Mouse (Mus musculus) gastrocnemius, adult 2 months (tissue): ENCODE measurements around the gene Ssh2. TPM values are rescaled to one million over a fixed set of nuclear protein-coding genes. Genes with fewer than 3 reads are reported as not detected.

ENCODE experiments used
- DNase-seq: peaks from one replicate; pipeline ENCODE4 v3.0.0; 2022
- H3K27ac ChIP-seq: fragments of 200-600 bp; 2 replicates; pipeline ENCODE4 v1.8.1; 2022; ENCODE audit warnings: mild to moderate bottlenecking
- H3K4me3 ChIP-seq: fragments of 200-600 bp; 2 replicates; pipeline ENCODE4 v1.8.1; 2022; ENCODE audit warnings: mild to moderate bottlenecking, moderate library complexity
- CTCF ChIP-seq: fragments of 200-600 bp; IDR thresholded peaks from 2 replicates; pipeline ENCODE4 v1.8.1; 2022; ENCODE audit warnings: antibody characterized with exemption, mild to moderate bottlenecking, moderate library complexity
- intact Hi-C: fragments of 180-260 bp; cut with DNase I; formaldehyde crosslinking; loops from one replicate; pipeline ENCODE4 v1.15.1; 2025
- total RNA-seq, 2 experiments: library from RNA; stranded (reverse); gene quantifications; 2 replicates each; pipeline ENCODE4 v1.2.3; 2021

Gene Ssh2
- total RNA-seq, 2 experiments from 2014 or later: 40.3 to 55.3 TPM

GRCm38 (mm10) chr11:77441020-77441419, 224.9 kb downstream of the Ssh2 start:
- intact Hi-C loops: loop anchor here (5.0 kb wide), 1 partner anchor 74 kb away; no protein-coding TSS in a partner anchor
- H3K27ac ChIP-seq: peak overlapping the region; percentile 88
- no peak for DNase-seq
- H3K4me3 ChIP-seq: no peak overlapping the region
- no peak for TF ChIP-seq CTCF

DNA sequence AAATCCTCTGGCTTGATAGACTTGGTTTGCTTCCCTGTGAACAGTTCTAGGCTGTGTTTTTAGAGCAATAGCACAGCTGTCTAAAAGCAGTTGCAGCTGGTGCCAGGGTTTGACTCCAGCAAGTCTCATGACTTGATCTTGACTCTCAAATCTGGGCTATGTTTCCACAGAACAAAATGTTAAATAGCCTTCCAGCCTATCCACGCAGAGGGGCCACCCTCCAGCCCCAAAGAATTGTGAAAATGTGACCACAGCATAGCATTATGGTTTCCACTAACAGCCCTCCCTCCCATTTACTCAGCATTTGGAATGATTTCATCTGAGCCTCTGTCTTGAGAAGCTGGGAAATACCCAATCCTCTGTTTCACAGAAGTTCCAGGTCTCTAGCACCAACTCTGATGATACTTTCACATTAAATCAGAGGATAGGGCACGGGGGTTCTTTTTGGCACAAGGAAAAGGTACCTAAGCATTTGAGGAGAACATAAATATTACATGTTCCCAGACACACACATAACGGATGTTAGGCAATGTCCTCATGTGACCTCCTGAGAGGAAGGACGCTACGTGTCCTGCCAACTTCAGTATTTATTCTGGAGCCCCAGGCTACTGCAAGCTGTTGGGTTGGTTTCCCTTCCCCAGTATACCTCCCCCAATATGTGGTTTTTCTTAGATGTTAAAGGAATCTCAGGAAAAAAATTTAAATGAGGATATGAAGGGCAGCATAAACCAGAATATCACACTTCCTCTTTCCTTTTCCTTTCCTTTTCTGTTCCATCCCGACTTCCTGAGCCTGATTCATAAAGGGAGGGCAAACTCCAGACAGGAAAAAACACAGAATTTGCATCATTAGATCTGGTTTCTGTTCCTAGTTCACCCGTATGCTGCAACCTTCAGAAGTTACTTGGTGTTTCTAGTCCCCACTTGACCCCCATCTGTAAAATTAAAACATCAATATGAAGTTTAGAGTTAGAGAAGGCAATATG, 226.4 kb downstream of the Ssh2 start:
- intact Hi-C loops: loop anchor here (5.0 kb wide), 1 partner anchor 75 kb away; no protein-coding TSS in a partner anchor
- no peak for TF ChIP-seq CTCF
- Histone ChIP-seq H3K27ac (peak overlapping the region; percentile 88), H3K4me3 (peak overlapping the region; percentile 32)
- peak; percentile 82 for DNase-seq

DNA sequence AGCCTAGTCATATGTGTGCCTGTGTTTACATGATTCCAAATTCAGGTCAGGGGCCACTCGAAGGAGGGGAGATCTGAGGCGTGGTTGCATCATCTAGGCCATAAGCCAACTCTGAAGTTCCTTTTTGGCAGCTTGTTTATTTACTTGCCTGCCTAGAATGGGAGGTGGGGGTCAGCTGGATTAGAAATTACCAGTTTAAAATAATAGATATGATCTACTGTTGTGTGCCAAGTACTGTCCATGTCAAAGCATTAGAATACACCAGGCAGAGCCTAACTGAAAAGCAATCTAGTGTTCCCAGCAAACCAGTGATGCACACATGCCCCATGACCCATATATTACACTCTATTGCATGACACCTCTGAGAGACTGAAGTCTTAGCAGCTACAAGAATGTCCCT, 228.9 kb downstream of the Ssh2 start:
- peak overlapping the region; percentile 88 for H3K27ac ChIP-seq
- no peak overlapping the region; the same call in 1 of the 2 replicates for H3K4me3 ChIP-seq
- no peak for TF ChIP-seq CTCF
- intact Hi-C loops: loop anchor here (5.0 kb wide), 2 partner anchors 78 to 228 kb away; partner anchors contain the start of gene Ssh2
- peak; percentile 60 for DNase-seq

DNA sequence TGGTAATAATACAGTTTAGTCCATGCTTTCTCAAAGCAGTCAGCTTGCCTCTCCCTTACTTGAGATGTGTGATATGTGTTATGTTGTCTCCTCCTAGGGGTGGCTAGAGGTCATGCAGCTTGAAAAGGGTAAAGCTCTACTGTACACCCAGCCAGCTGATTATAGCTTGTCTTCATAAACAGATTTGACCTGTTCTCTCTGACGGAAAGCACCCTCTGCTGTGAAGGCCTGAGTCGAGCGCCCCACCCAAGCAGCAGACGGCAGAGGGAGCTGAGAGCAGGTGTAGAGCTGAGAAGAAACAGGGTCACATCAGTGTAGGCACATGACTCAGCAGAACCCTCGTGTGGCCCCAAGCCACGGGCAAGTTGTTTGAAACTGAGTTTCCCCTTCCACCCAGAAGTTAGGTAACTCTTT, 230.5 kb downstream of the Ssh2 start:
- Histone ChIP-seq H3K27ac (peak overlapping the region; percentile 88), H3K4me3 (peak overlapping the region; percentile 15; the same call in 1 of the 2 replicates)
- DNase-seq: peak; percentile 88
- peak; percentile 87; the same call in 1 of the 2 replicates for TF ChIP-seq CTCF
- intact Hi-C loops: loop anchor here (1.0 to 5.0 kb wide), 3 partner anchors 97 to 229 kb away; partner anchors contain the start of gene Ssh2

DNA sequence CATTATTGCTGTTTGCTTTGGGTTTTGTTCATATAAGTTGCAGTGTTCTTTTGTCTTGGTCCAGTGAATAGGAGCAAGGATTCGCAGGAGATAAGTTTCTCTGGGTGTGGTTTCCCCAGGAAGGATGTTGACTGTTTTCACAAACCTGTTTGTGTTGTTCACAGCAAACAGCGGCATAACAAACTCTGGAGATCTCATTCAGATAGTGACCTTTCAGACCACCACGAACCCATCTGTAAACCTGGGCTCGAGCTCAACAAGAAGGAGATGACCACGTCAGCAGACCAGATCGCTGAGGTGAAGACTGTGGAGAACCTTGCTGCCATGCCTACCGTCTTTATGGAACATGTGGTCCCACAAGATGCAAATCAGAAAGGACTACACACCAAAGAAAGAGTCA, 233.1 kb downstream of the Ssh2 start:
- DNase-seq: no peak
- intact Hi-C loops: loop anchor here (5.0 kb wide), 1 partner anchor 232 kb away; the partner anchor contains the start of gene Ssh2
- peak overlapping the region; percentile 60 for H3K4me3 ChIP-seq
- no peak for TF ChIP-seq CTCF
- H3K27ac ChIP-seq: peak overlapping the region; percentile 86

GRCm38 (mm10) chr11:77451670-77452069, 235.6 kb downstream of the Ssh2 start:
- Histone ChIP-seq H3K27ac (peak overlapping the region; percentile 86), H3K4me3 (peak overlapping the region; percentile 60)
- no peak for TF ChIP-seq CTCF
- intact Hi-C loops: no loop called here
- DNase-seq: peak; percentile 62

GRCm38 (mm10) chr11:77453388-77453787, 237.3 kb downstream of the Ssh2 start:
- Histone ChIP-seq H3K27ac (no peak overlapping the region), H3K4me3 (no peak overlapping the region)
- intact Hi-C loops: no loop called here
- no peak for TF ChIP-seq CTCF
- DNase-seq: no peak

DNA sequence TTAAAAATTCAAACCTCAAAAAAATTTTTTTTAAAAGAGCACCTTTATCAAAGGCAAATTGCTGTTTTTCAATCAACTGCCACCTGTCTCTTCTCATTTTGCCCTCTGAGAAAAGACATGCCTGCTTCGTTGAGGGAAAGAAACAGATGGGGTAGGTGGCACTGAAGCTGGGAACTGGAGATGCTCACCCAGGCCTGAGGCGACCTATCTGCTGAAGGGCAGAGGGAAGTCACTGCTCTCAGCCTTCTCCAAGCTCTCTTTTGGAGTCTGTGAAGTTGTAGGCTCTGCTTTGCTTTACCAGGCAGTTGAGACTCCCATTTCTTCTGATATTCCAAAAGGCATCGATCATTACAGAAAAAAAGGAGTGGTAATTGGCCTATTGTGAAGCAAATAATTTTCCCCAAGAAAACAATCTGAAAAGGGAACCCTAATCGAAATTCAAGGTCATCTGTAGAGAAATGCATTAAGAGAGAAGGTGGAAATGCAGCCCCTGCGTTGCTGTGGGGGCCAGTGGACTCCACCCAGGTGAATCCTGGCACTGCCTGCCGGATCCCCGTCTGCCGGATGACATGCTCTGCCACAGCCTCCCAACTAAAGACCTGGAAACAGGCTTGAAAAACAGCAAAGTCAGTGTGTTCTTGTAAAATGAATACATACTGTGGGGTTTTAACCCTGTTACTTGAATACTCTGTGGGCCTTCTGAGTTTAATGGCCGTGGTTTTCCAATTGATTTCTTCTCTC, 239.9 kb downstream of the Ssh2 start:
- intact Hi-C loops: no loop called here
- no peak for DNase-seq

DNA sequence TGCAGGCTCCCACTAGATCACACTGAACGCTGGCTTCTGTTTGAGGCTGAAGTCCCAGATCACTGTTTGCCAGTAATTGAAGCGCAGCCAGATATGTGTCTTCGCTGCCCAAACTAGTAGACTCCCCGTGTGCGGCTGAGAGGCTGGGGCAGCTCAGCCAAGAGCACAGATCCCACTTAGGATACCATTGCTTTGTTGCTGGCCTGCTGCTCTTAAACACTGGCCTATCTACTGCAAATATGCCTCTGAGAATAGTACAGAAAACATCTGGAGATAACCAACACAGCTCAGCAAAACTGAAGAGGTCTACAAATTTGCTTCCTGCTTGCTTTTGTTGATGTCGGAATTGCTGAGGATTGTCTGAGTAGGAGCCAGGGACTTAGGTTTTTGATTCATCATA, 240.8 kb downstream of the Ssh2 start:
- Histone ChIP-seq H3K4me3 (no peak overlapping the region; the same call in 1 of the 2 replicates), H3K27ac (peak overlapping the region; percentile 48)
- DNase-seq: no peak
- TF ChIP-seq CTCF: no peak
- intact Hi-C loops: no loop called here

More for the DNA sequence above, 239.9 kb downstream of the Ssh2 start:
- Histone ChIP-seq H3K27ac (peak overlapping the region; percentile 48), H3K4me3 (no peak overlapping the region)
- TF ChIP-seq CTCF: no peak

- intact Hi-C loops: loop anchor here (10.0 kb wide), 1 partner anchor 367 kb away; no protein-coding TSS in a partner anchor
- H3K27ac ChIP-seq: peak overlapping the region; percentile 98
- TF ChIP-seq CTCF: no peak
- DNase-seq: no peak
- peak overlapping the region; percentile 89 for H3K4me3 ChIP-seq
Observed at GRCm38 (mm10) chr11:77461856-77462255, 245.8 kb downstream of the Ssh2 start.

DNA sequence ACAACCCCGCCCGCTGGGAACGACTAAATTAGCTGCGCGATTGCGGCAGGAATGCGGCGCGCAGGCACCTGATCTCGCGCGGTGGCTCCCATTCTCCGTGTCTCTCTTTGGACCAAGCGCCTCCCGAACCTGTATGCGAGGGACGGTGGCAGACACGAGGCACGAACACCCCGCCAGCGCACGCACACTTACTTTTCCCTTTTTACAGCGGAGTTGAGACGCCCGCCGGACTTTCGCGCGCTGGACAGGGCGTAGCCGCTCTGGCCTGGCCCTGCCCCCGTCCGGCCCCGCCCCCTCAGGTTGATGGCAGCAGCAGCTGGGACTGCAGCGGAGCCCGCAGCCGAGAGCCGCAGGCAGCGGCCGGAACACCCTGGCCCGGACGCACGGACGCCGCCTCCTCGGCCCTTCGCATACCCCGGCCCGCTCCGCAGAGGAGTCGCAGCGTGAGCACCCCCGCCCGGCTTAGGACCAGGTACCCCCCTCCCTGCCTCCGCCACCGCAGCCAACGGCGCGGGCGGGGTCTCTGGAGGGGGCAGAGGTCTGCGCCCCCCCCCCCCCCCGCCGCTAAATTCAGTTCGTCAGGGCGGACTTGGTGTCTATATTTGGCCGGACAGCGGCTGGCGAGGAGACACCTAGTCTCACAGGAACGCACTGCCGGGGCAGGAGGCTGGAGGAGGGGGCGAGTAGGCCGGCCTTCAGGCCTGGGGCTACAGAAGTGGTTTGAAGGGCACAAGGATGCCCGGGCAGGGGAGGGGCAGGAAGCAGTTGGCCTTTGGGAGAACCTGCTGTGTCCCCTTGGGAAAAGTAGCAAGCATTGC, 246.4 kb downstream of the Ssh2 start, which contains the start of gene Coro6:
Gene Coro6, plus strand, starts transcription at position 129 of the 818 bp plus-strand sequence.
- intact Hi-C loops: loop anchor here (10.0 kb wide), 1 partner anchor 368 kb away; no protein-coding TSS in a partner anchor
- Histone ChIP-seq H3K27ac (peak within 1 kb of the TSS; percentile 98), H3K4me3 (peak within 1 kb of the TSS; percentile 89)
- peak; percentile 26; the same call in 1 of the 2 replicates for TF ChIP-seq CTCF
- peak; percentile 94 for DNase-seq

GRCm38 (mm10) chr11:77463101-77463445, 247.0 kb downstream of the Ssh2 start:
- peak overlapping the region; percentile 98 for H3K27ac ChIP-seq
- DNase-seq: no peak
- TF ChIP-seq CTCF: no peak
- H3K4me3 ChIP-seq: peak overlapping the region; percentile 89
- intact Hi-C loops: loop anchor here (10.0 kb wide), 1 partner anchor 368 kb away; no protein-coding TSS in a partner anchor
